Mouse (Mus musculus): Measurements from ENCODE around the gene Vdac1.
A peak's percentile ranks its signal among the peaks of the same experiment; 100 is the strongest.

Vdac1 gene

GRCm38 (mm10) chr11:52420296-52421052 is 59.8 kb downstream of the Vdac1 start:
- DNase-seq (ENCODE audit: low spot score in 2 of 2), result no peak

GRCm38 (mm10) chr11:52421053-52421778 is 60.6 kb downstream of the Vdac1 start:
- DNase-seq (ENCODE audit: low spot score in 2 of 2), result peak; percentile 70 to 82

- no peak for DNase-seq (ENCODE audit: low spot score in 2 of 2)
Observed at GRCm38 (mm10) chr11:52429440-52429839, 68.8 kb downstream of the Vdac1 start.

- DNase-seq (ENCODE audit: low spot score in 2 of 2), result peak; percentile 80 to 82
Observed at GRCm38 (mm10) chr11:52431594-52431993, 70.9 kb downstream of the Vdac1 start.

GRCm38 (mm10) chr11:52432148-52432547 is 71.5 kb downstream of the Vdac1 start:
- DNase-seq (ENCODE audit: low spot score in 2 of 2), result no peak

GRCm38 (mm10) chr11:52433076-52433796 is 72.6 kb downstream of the Vdac1 start:
- no peak for DNase-seq (ENCODE audit: low spot score in 2 of 2)

GRCm38 (mm10) chr11:52433797-52434195 is 73.1 kb downstream of the Vdac1 start:
- no peak for DNase-seq (ENCODE audit: low spot score in 2 of 2)

- DNase-seq (ENCODE audit: low spot score in 2 of 2), result no peak
Observed at GRCm38 (mm10) chr11:52435466-52435865, 74.8 kb downstream of the Vdac1 start.

- peak; percentile 67 to 81 for DNase-seq (ENCODE audit: low spot score in 2 of 2)
Observed at GRCm38 (mm10) chr11:52437123-52437522, 76.5 kb downstream of the Vdac1 start.
